Mouse (Mus musculus) G1E (cell line): ENCODE measurements around the gene Fcmr. TPM values are rescaled to one million over a fixed set of nuclear protein-coding genes. Genes with fewer than 3 reads are reported as not detected.

Experiments used
- ATAC-seq: 2 replicates; pipeline ENCODE4 v1.8.0; 2016; ENCODE audit warnings: mild to moderate bottlenecking; ENCODE audit not compliant: insufficient number of reproducible peaks, poor library complexity, low FRiP score, severe bottlenecking; ENCODE audit errors: extremely low read depth
- DNase-seq: peaks from one replicate; pipeline ENCODE4 v3.0.0; 2012; ENCODE audit warnings: low spot score
- H3K27me3 ChIP-seq: 2 replicates; pipeline ENCODE4 v1.6.1; 2012; ENCODE audit warnings: mild to moderate bottlenecking, low read length, inconsistent platforms; ENCODE audit not compliant: insufficient read depth
- H3K36me3 ChIP-seq: replicated peaks from 2 replicates; pipeline ENCODE3; 2012; ENCODE audit warnings: mild to moderate bottlenecking, inconsistent platforms
- H3K4me1 ChIP-seq: 2 replicates; pipeline ENCODE4 v1.6.1; 2012; ENCODE audit warnings: low read depth, low read length, inconsistent platforms, mixed read lengths; ENCODE audit not compliant: insufficient read depth
- H3K4me3 ChIP-seq: 2 replicates; pipeline ENCODE4 v1.5.1; 2012; ENCODE audit warnings: low read depth, mild to moderate bottlenecking, inconsistent platforms, low read length, moderate library complexity, mixed read lengths
- H3K9me3 ChIP-seq: replicated peaks from 2 replicates; pipeline ENCODE4 v1.6.1; 2012; ENCODE audit warnings: inconsistent platforms
- CTCF ChIP-seq: IDR thresholded peaks from 2 replicates; pipeline ENCODE4 v1.5.1; 2012; ENCODE audit warnings: low read depth, low read length, inconsistent platforms, mixed read lengths
- GATA1 ChIP-seq: IDR thresholded peaks from 2 replicates; pipeline ENCODE4 v1.6.1; 2012; ENCODE audit warnings: borderline replicate concordance, low read length, inconsistent platforms, mixed read lengths
- GATA2 ChIP-seq: IDR thresholded peaks from 2 replicates; pipeline ENCODE4 v1.6.1; 2012; ENCODE audit warnings: low read depth, low read length, inconsistent platforms, borderline replicate concordance
- POLR2AphosphoS5 ChIP-seq: IDR thresholded peaks from 2 replicates; pipeline ENCODE4 v1.6.1; 2012; ENCODE audit warnings: low read depth, low read length, inconsistent platforms; ENCODE audit not compliant: insufficient replicate concordance
- TAL1 ChIP-seq: conservative IDR thresholded peaks from 2 replicates; pipeline ENCODE4 v1.6.1; 2012; ENCODE audit warnings: low read depth, low read length, inconsistent platforms, mixed read lengths
- polyA plus RNA-seq: library from polyadenylated mRNA; stranded (reverse); fragments of >175 nt; gene quantifications from 2 replicates; pipeline ENCODE4 v1.2.3, GENCODE M21; 2012
- total RNA-seq, 2 experiments: library from RNA; stranded (forward) in 1 of 2; stranded (reverse) in 1 of 2; fragments of 200-1000 nt in 1 of 2; fragments of >200 nt in 1 of 2; fragmentation: Nextera tagmentation in 1 of 2; gene quantifications; 2 replicates each; pipeline ENCODE4 v1.2.3; 2014 to 2017

The Fcmr gene
- total and polyA plus RNA-seq, 3 experiments: not detected

DNA sequence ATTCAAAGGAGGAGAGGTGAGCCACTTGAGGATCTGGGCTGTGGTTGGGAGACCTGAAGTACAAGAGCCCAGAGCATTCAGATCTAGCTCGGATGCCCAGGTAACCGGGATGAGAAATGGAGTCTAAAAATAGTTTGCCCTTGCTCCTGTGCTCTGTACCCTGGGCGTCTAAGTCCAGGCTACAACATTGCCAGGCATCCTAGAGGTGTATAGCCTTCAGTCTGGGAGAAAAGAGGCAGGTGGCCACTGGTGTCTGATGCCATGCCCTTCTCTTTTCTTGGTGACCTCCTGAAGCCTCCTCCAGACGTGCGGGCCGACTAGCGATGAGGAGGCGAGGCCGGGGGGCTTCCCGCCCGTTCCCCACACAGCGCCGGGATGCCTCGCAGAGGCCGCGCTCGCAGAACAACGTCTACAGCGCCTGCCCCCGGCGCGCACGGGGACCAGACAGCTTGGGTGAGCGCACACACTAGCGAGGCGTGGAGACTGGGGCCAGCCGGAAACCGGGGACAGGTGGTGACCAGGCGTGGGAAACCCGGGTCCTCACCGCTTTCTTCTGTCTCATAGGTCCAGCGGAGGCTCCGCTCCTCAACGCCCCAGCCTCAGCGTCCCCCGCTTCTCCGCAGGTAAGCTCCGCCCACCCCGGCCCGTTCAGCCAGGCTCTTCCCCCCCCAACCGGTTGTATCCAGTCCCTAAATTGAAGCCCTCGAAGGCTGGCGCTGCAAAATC lies 12.6 kb downstream of the Fcmr start:
- Histone ChIP-seq H3K9me3 (no peaks in the 10 kb centered on the region), H3K27me3 (peaks cover 17% of the 10 kb centered on the region), H3K4me1 (no peaks in the 10 kb centered on the region), H3K36me3 (no peaks in the 10 kb centered on the region), H3K4me3 (no peak overlapping the region)
- no peak for DNase-seq
- no peak for ATAC-seq
- no peak for TF ChIP-seq POLR2AphosphoS5
- TF ChIP-seq CTCF: no peak
- TF ChIP-seq TAL1: no peak
- TF ChIP-seq GATA1: no peak
- TF ChIP-seq GATA2: no peak

DNA sequence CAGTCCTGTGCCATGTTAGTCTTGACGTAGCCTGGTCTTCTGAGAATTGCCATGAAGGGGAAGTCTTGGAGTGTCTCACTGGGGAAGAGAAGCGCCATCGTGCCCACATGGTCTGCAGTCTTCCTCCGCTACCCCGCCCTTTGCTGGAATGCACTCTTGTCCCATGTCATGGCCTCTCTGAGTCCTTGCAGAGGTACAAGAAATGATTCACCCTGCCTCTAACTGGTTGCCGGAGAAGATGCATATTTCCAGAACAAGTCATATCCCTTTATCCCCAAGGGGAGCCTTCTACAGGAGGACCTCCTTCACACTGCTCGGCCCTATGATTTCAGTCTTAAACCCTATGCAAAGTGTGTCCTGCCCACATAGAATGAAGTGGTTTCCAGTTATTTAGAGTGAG lies 14.5 kb downstream of the Fcmr start:
- ATAC-seq (no peak), DNase-seq (no peak)
- TF ChIP-seq POLR2AphosphoS5: no peak
- TF ChIP-seq CTCF: no peak
- no peak for TF ChIP-seq GATA1
- TF ChIP-seq GATA2: no peak
- TF ChIP-seq TAL1: no peak
- H3K27me3 ChIP-seq: peaks cover 12% of the 10 kb centered on the region
- no peaks in the 10 kb centered on the region for H3K9me3 ChIP-seq
- no peak overlapping the region for H3K4me3 ChIP-seq
- H3K4me1 ChIP-seq: no peaks in the 10 kb centered on the region
- no peaks in the 10 kb centered on the region for H3K36me3 ChIP-seq

DNA sequence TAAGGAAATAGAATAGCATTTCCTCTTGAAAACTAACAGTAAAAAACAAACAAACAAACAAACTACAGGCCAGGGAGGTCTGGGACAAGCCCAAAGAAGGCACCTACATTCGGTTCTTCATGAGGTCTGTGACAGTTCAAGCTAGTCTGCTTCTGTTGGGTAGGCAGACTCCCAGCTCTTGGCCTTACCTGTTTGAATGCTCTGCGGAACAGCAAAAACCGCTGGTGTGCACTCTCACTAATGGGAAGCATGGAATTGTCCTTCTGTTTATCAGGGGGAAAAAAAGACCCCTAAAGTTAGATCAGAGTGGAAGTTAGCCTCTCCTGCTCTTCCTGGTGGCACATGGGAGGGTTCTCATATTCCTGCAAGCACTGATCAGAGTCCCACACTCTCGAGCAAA lies 17.7 kb downstream of the Fcmr start:
- TF ChIP-seq TAL1 (no peak), GATA1 (no peak), CTCF (no peak), POLR2AphosphoS5 (no peak), GATA2 (no peak)
- Histone ChIP-seq H3K4me1 (no peaks in the 10 kb centered on the region), H3K27me3 (peaks cover 15% of the 10 kb centered on the region), H3K9me3 (no peaks in the 10 kb centered on the region), H3K4me3 (no peak overlapping the region), H3K36me3 (no peaks in the 10 kb centered on the region)
- no peak for DNase-seq
- no peak for ATAC-seq

DNA sequence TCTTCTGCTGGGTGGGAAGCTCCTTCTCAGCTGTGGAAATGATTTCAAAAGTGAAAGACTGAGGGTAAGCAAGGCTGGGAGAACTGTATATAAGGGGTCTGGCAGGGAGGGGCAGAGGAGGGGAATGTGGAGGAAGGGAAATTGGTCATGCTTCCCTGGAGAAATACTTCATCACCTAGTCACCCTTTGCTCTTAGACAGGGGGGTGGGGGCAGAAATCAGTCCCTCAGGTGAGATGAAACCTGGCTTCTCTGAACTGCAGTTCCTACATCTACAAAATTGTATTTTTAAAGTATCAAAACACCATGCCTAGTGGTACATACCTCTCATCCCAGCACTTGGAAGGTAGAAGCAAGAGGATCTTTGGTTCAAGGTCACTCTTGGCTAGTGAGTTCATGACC lies 21.9 kb downstream of the Fcmr start, which contains the start of gene Il24:
Gene Il24, minus strand, starts transcription at position 101 of the 400 bp plus-strand sequence.
- TF ChIP-seq POLR2AphosphoS5: no peak
- TF ChIP-seq TAL1: no peak
- no peak for TF ChIP-seq CTCF
- TF ChIP-seq GATA1: no peak
- no peak for TF ChIP-seq GATA2
- no peak for DNase-seq
- H3K9me3 ChIP-seq: no peaks in the 10 kb centered on the region
- no peaks in the 10 kb centered on the region for H3K36me3 ChIP-seq
- H3K4me1 ChIP-seq: no peaks in the 10 kb centered on the region
- no peak for ATAC-seq
- no peak within 1 kb of the TSS for H3K4me3 ChIP-seq
- peaks cover 14% of the 10 kb centered on the region for H3K27me3 ChIP-seq

DNA sequence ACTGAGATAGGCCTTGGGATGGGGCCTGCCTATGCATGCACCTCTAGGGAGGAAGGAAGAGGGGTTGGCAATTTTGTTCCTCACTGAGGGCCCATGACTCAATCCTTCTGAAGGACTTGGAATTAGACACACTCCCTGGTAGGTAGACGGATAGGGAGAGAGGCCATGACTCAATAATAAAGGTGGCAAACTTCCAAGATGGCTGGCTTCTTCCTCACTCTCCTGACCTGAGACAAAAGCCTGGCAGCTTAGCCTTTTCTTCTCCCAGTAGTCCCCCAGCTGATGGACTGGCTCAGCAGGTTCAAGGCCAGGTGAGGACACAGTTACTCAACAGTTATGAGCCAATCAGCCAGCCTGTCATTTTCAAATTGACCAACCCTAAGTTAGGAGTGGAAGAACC lies 27.0 kb downstream of the Fcmr start:
- ATAC-seq (no peak), DNase-seq (no peak)
- H3K4me1 ChIP-seq: no peaks in the 10 kb centered on the region
- H3K9me3 ChIP-seq: no peaks in the 10 kb centered on the region
- peaks cover 12% of the 10 kb centered on the region; the same call in 1 of the 2 replicates for H3K27me3 ChIP-seq
- TF ChIP-seq GATA2: no peak
- TF ChIP-seq GATA1: no peak
- TF ChIP-seq TAL1: no peak
- TF ChIP-seq POLR2AphosphoS5: no peak
- TF ChIP-seq CTCF: no peak
- no peaks in the 10 kb centered on the region for H3K36me3 ChIP-seq
- no peak overlapping the region for H3K4me3 ChIP-seq

DNA sequence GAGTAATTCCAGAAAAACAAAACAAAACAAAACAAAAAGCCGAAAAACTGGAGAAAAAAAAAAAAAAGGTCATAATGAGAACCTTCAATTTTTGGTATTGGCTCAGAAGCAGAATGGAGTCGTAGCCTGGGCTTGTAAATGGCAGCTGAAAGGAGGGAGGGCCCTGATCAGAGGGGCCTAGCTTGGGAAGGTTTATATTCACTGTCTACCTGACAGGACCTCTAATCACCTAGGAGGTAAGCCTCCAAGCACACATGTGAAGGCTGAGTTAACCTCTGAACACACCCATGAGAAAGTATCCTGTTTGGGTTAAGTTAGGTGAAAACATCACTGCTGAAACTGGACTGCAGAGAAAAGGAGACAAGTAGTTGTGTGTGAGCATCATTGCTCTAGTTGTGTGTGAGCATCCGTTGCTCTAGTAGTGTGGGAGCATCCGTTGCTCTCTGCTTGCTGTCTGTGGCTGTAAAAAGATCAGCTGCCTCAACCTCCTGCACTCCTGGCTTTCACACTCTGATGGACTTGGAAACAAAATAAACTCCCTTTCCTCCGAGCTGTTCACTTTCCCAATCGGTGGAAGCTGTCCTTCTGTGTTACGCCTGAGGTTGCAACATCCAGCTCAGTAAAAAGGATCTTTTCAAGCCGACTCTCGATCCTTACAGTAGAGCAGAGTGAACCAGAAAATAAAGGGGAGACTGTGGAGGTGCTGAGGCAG lies 28.0 kb downstream of the Fcmr start:
- Histone ChIP-seq H3K4me1 (no peaks in the 10 kb centered on the region), H3K9me3 (no peaks in the 10 kb centered on the region), H3K27me3 (peaks cover 14% of the 10 kb centered on the region; the same call in 1 of the 2 replicates), H3K4me3 (no peak overlapping the region), H3K36me3 (no peaks in the 10 kb centered on the region)
- ATAC-seq: no peak
- no peak for DNase-seq
- TF ChIP-seq GATA2 (no peak), CTCF (no peak), POLR2AphosphoS5 (no peak), GATA1 (no peak), TAL1 (no peak)
